Mouse (Mus musculus) layer of hippocampus, postnatal 25 days (tissue): ENCODE measurements around the gene Smug1. TPM values are rescaled to one million over a fixed set of nuclear protein-coding genes. Genes with fewer than 3 reads are reported as not detected.

Source experiments
- DNase-seq, 2 experiments: peaks; one replicate each; pipeline ENCODE4 v3.0.0; 2022; ENCODE audit warnings: mixed read lengths in 2 of 2, low spot score in 1 of 2; ENCODE audit errors: extremely low spot score in 1 of 2
- total RNA-seq, 2 experiments: library from RNA; stranded (reverse); gene quantifications; 2 replicates each; pipeline ENCODE4 v1.2.3; 2021

Smug1 gene
- total RNA-seq, 2 experiments from 2014 or later = 17.4 to 20.2 TPM

DNA sequence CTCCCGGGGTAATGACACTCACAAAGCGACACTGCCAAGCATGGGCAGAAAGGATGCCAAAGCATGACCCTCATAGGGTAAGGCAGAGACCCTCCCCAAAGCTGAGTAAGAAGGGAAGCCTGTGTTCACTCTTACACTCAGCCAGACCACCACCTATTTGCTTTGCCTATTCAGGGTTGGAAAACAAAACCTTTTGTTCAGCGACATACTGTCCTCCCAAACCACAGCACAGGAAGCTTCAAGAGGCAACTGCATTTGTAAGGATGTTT is 19.5 kb downstream of the Smug1 start:
- DNase-seq = no peak

- peak; percentile 51 to 60 for DNase-seq
These were observed 20.1 kb downstream of the Smug1 start for GRCm38 (mm10) chr15:103146627-103147421.

DNA sequence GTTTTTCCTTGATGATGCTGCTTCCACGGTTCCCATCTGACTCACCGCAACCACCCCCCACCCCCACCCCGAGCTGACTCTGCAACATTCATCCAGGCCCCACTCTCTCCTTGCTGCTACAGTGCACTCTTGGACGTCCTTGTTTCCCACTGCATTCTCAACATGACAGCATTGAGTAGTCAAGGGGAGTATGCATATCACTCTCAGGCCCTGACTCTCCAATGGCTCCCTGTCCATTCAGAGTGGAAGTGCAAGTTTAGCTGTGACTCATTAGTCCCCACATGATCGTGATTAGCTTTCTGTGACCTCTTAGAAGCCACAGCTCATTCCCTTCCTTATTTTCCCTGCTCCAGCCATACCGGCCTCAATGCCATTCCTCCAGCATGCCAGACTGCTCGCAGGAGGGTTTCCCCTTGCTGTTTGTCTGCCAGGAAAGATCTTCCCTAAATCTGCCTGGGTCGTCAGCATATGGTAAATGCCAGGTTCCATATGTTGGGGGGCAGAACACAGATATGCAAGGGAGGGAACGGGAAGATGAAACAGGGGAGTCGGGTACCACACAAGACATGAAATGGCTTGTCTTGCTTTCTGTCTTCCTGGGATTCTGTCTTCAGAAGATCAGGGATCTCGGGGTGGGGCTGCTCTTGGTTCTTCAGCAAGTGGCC is 21.1 kb downstream of the Smug1 start:
- DNase-seq = no peak

DNA sequence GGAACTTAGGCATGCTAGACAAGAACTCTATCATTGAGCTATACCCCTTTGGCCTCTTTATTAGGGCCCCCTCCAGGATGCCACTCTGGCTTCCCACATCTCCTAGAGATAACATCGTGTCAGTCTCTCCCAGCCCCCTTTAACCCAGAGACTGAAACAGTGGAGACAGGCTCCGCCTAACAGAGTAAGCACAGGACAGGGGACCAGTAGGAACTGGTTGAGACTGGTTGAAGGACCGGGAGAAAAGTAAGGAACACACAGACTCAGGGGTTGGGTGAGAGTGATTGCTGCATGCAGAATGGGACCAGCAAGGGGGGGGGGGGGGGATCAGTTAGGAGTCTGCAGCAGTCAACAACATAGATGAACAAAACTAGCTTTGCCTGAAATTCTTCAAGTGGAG is 22.7 kb downstream of the Smug1 start:
- DNase-seq = no peak

GRCm38 (mm10) chr15:103135431-103135947 is 31.4 kb downstream of the Smug1 start:
- peak; percentile 8 to 26 for DNase-seq

DNA sequence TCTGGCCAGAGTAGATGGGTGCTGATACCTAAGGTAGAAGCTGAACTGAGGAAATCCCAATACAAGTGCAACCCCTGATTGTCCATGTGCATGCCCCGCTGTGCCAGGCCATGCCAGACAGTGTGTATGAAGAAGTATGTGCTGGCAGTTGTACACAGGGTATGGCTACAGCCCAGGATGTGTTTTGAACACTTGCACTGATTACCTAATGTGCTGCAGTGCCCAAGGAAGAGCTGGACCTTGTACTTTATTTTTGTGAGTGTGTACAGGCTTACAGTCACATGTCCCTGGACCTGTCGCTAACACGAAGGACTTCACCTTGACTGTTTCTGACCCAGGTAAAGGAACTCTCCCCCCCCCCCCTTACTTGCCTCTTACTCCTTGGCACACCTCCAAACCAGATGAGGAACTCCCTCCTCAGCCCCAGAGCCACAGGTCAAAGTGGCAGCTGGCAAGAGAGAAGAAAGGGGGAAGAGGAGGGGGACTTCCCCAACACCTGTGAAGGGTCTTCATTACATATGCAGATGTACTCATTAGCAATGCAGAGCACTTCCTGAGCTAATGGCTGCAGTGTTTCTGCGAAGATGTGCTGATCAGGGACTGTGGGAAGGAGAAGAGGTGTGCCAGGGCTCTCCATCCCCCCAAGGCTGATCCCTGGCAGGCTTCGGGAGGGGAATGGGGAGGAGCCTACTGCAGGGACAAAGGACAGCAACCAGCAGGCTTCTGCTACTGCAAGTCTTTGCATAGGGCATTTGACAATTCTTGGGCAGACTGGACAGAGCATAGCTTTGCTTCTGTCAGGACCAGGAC is 32.4 kb downstream of the Smug1 start:
- no peak for DNase-seq

GRCm38 (mm10) chr15:103133761-103134160 is 33.1 kb downstream of the Smug1 start:
- DNase-seq = no peak

DNA sequence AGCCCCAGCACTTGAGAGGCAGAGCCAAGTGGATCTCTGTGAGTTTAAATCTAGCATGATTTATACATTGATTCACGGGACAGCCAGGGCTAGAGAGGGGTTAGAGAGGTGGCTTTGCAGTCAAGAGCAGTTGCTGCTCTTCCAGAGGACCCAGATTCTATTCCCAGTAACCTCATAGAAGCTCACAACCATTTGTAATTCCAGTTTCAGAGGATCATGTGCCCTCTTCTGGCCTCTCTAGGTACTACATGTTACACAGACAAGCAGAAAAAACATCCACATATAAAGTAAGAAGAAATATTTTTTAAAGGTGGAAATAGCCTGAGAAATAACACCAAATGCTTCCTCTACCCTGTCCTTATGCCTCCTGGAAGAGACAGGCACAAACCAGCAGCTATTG is 36.2 kb downstream of the Smug1 start:
- DNase-seq = peak in 1 of 2 experiments; percentile 37

GRCm38 (mm10) chr15:103129289-103129688 is 37.6 kb downstream of the Smug1 start:
- DNase-seq = no peak

- DNase-seq = no peak
These were observed 38.6 kb downstream of the Smug1 start for GRCm38 (mm10) chr15:103128056-103128833.

- no peak for DNase-seq
These were observed 40.9 kb downstream of the Smug1 start for GRCm38 (mm10) chr15:103125982-103126381.

DNA sequence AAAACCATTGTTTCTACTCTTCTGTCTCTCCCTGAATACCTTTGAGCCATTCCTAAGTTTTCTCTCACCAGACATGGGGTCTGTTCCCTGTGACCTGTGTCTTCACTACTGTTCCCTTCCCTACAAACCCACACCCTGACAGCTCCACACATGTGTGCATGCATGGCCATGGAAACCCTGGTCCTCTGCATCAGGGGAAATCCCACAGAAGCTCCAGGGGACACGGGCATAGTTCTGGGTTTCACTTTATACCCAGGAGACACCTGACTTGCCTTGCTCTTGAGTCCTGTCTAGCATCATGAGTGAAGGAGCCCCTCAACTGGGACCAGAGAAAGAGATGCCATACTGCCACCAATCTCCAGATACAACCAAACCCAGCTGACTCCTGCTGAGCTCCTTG is 42.6 kb downstream of the Smug1 start:
- no peak for DNase-seq

- DNase-seq = no peak
These were observed 43.5 kb downstream of the Smug1 start for GRCm38 (mm10) chr15:103123343-103123742.

GRCm38 (mm10) chr15:103122372-103122771 is 44.5 kb downstream of the Smug1 start:
- DNase-seq = no peak

DNA sequence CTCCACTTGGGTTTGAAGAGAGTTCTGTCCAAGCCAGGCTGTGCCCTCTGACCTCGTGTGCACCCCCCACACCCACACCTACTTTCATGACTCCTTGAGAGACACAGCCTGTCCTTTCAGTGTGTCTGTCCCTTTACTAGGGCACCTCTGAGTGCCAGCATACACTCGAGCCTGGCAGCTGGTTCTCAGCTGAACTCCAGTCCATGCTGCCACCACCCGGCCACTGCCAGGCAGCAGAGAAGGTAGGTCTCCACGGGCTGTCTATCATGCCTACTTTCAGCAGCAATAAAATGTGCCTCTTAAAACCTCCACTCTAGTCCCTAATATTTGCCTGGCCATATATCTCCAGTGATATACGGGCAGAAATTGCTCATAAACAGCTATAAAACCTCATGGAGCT is 45.5 kb downstream of the Smug1 start:
- peak in 1 of 2 experiments; percentile 28 for DNase-seq

DNA sequence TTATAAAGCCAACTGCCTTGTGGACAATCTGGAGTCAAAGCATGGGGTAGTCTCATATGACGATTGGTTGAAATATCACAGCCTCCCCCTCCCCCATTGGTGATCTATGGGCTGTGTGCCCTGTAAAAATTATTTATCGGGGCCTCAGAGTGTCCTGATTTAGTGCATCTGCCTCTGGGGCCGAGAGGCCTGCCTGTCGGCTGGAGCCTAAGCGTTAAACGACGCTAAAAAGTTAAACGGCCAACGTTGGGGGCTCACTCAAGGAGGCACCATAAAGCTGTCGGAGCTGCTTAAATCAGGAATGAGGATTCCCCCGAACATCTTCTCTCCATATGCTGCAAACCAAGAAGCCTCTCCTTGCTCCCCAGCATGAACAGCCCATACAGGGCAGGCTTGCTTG is 46.3 kb downstream of the Smug1 start:
- DNase-seq = no peak

DNA sequence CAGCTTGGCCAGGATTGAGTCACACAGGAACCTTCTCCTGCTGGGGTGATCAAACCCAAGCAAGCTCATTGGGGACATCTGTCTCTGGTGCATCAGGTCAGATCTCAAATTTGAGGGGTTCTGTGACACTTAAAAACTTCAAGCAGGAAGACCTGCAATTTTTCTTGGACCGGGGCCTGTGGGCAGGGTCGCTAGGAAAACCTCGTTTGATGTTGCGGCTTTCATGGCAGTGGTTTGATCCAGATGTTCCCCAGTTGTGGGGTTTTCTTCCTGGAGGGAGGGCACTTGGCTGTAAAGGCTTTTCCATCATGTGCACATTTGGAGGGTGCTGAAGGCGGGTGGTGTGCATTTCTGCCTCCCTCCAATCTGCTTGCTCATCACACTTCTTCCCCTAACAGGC is 51.2 kb downstream of the Smug1 start:
- no peak for DNase-seq

DNA sequence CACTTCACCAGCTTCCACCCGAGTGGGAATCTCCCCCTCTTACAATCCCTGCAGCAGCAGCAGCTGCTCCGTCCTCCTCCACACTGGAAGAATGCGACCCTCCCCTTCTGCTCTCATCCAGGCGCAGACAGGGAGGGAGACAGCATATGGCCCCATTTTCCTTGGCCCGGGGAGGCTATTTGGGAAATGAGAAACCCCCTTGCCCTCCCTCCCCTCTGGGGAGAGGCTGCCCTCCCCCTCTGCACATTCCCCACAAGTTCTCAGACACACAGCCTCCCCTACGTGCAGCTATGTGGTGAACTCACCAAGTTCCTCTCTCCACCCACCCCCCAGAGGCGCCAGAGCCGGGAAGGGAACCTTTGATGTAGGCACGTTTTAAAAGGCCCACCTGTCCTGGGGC is 51.6 kb downstream of the Smug1 start:
- DNase-seq = no peak

GRCm38 (mm10) chr15:103113077-103113476 is 53.8 kb downstream of the Smug1 start:
- DNase-seq = no peak

DNA sequence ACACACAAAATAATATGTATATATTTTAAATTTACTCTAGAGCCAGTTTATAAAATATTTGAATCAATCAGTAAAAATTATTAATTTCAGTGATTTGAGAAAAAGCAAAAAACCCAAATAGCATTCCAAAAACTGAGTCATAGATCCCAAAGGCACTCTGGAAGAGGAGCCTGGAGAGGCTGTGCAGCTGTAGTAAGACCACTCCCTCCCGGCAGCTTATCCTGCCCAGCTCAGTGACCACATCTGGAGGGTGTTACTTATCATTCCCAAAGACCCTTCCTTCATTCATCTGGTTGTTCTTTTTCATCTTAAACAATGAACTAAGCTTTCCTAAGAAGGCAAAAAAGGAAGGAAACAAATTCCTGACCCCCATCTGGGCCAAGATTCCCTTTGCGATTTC is 54.6 kb downstream of the Smug1 start:
- DNase-seq = no peak
